Mouse (Mus musculus) neutrophil, adult 5-6 weeks (primary cell): ENCODE data around the gene Gm20696. TPM values are rescaled to one million over a fixed set of nuclear protein-coding genes. Genes with fewer than 3 reads are reported as not detected.

ENCODE experiments used
- ATAC-seq: fragments of 151-379, 151-347 bp; 2 replicates; pipeline ENCODE4 v1.8.0; 2017; ENCODE audit warnings: mild to moderate bottlenecking, moderate TSS enrichment; ENCODE audit not compliant: insufficient number of reproducible peaks, poor library complexity, low FRiP score, severe bottlenecking; ENCODE audit errors: extremely low read depth
- total RNA-seq: library from RNA; stranded (forward); fragments of 200-1000 nt; gene quantifications from 2 replicates; pipeline ENCODE4 v1.2.3, GENCODE M21; 2017

Gm20696 gene
- total RNA-seq, 1 experiment from 2014 or later, result 58.2 TPM

DNA sequence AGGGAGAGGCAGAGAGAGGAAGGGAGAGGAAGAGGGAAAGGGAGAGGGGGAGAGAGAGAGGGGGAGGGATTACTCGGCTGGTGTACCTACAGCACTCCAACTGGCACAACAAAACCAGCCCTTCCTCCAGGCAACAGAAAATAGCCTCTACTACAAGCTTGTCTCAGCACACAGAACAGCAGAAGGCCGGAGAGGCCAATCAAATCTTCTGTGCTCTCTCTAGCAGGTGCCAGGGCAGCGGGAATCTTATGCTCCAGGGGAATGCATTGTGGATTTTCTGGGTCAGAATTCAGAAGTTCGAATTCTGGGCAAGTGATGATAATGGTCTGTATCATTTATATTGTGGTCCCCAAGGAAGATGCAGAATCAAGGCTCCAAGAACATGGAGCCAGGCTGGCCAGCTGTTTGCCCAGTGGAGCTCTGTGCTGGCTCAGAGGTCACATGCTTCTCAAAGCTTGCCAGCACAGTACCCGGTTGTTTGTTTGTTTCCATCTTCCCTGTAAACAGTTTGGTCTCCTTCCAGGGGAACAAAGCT, 132.3 kb downstream of the Gm20696 start:
- no peak for ATAC-seq

DNA sequence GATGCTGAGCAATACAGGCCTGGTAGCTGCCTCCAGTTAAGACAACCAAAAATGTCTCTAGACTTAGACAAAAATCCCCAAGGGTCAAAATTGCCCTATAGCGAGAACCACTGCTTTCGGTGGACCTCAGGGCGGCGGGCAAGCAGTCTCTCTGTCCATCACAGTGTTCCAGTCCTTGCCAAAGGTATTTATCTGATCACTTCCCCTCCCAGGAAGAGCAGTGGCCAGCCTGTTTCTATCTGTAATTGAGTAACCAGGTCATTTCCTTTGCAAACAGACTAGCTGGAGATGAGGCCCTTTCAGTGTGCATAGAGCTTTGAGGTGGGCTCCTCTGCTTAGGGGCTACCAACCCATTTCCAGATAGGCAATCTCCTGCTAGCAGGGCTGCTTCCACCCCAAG, 134.1 kb downstream of the Gm20696 start:
- no peak for ATAC-seq

DNA sequence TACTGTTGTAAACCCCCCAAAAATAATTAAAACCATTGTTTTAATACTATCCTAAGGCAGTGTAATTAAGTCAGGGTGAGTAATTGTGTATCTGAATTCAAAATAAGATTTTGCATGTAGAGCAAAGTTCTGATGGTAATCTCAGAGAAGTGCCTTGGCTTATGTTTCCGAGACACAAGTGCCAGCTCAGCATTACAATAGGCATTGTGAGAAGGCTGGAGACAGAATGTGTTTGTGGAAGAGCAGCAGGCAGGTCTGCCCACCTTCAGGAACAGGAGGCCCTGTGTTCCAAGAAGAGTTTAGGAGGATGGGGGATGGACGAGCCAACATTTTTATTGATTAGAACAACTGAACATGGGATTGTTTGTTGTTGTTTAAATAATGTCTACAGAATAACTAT, 137.6 kb downstream of the Gm20696 start:
- no peak for ATAC-seq

DNA sequence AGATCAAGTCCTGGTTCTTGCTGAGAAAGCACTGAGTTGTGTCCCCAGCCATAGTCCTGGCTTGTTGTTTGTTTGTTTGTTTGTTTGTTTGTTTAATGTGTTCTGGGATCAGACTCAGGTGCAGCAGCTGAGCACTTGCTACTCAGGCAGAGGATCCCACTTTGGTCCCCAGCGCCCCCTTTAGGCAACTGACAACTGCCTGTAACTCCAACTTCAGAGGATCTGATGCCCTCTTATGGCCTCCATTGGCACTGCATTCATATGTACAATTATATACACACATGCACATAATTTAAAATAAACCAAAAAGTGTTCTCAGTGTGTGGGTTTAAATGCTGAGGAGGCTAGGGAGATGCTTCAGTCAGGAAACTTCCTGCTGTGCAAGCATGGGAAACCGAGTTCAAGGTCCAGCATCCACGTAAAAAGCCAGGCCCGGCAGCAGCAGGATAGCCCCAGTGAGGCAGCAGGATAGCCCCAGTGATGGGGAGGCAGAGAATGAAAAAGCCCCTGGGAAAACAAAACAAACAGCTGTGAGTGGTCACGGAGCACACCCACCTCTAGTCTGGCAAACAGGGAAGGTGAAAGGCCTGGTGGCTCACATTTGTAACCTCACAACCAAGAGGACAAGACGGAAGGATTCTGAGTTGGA, 139.0 kb downstream of the Gm20696 start:
- ATAC-seq, result no peak

DNA sequence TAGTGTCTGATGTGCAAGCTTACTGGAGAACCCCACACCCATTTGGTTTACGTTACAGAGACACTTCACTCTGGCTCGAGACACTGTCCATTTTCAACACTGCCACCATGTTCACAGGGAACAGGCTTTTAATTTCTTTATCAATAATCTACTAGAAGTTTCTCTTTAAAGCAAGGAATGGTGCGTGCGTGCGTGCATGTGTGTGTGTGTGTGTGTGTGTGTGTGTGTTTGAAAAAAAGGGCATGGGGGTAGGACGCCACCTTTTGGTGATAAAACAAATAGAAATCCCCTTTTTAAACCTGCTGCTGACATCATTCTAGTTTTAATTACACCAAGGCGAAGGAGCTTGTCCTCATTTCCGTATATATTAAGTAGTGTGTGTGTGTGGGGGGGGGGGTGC, 141.2 kb downstream of the Gm20696 start:
- ATAC-seq, result no peak

DNA sequence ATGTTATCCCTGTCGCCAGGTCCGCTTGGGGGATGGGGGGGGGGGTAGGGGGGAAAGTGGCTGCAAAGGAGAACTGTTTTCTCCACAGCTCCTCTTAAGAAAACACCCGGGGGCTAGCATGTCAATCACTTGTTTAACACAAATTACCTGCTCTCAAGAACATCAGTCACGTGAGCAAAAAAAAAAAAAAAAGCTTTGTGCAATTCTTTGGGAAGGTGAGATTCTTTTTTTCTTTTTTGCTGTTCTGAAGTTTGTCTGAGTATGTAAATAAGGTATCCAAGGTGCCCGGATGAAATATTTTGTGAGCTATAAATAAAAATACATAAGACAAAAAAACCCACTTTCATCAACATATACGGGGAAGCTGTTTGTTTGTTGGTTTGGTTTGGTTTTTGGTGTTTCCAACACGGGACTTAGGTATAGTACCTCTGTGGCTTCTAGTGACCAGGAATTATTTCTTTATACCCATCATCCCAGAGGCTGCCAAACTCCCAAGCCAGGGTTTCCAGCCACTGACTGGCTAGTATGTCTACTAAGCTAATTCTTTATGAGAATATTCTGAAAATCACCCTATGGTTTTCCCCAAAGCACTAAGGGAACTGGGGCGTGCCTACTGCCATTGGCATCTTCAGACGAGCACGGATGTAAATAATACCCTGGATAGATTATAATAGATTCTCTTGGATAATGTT, 142.8 kb downstream of the Gm20696 start:
- no peak for ATAC-seq

DNA sequence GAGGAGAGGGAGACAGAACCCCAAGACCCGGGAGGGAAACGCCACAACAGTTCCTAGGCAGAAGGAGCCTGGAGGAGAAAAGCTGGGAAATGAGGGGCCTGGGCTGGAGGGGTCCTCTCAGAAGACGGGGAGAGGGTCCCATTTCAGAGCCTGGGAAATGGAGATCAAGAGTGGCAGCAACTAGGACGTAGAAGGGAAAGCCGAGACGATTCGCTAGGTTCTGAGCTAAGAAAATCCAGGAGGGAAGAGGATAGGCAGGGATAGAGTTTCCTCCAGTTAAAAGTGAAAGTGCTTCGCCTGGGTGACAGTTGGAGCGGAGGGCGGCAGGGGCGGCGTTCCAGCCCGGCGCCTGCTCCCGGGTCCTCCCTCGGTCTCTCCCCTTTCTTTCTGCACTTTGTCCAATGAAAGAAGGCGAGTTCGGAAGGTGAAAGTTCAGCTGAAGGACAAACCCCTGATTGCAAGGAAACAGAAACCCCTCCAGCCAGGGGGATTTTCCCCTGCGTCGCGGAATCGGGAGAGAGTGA, 143.4 kb downstream of the Gm20696 start:
- no peak for ATAC-seq

DNA sequence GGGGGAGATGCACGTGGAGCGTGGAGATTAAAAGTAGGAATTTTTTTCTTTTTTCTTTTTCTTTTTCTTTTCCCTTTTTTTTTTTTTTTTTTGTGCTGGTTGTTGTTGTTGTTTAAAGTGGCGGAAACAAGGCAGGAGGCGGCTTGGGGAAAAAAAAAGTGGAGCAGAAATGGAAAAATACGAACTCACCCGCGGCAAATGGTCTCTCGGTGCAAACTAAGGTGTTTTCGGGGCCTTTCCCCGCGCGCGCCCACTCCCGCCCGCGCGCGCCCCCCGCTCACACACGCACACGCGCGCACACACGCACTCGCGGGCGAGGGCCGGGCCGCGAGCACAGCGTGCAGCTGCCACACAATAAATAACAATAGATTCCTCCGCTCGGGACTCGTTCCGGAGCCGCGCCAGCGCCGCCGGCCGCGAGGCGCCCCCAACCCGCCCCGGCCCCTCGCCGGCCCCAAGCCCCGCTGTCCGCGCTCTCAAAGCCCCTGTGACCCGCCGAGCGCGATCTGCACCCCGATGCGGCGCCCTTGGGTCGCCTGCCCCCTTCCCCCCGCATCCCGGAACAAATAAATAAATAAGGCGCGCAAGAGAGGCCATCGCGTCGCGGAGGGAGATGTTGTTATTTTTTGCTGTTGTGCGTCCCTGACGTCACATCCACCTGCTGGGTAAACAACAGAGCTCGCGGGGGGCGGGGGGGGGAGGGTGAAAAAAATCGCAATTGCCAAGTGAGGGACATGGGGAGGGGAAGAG, 144.1 kb downstream of the Gm20696 start, which contains the start of gene Foxp1:
TSS of gene Foxp1 (minus strand) at position 363 of the 750 bp plus-strand sequence.
- ATAC-seq, result peak; percentile 25

DNA sequence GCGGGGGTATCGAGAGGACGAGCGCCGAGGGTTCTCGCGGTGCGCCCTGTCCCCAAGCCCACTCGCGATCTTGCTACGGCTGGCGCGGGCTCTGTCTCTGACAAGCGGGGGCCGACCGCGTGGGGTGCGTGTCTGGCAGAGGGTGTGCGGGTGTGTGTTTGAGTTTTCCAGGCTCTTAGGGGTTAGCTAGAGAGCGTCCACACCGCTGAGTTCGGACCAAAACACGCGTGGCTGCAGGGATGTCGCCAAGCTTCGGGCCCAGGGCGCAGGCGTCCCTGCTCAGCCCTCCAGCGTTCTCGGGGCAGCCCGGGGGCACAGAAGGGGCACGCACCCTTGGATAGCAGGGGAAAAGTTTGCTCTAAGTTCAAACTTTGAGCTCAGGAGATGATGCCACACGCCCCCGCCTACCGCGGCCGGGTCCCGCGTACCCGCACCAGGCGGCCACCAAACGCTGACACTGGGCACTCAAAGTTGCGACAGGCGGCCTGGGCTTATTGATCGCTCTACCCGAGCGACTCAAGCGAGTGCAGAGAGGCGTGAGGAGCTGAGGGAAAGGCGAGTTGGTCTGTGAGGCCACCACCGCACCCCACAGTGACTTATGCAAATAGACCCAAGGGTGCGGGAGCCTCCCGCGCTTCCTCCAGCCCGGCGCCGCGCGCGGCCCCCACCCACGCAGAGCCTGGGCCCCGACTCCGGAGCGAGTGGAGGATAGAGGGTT, 144.8 kb downstream of the Gm20696 start:
- peak; percentile 43 for ATAC-seq

DNA sequence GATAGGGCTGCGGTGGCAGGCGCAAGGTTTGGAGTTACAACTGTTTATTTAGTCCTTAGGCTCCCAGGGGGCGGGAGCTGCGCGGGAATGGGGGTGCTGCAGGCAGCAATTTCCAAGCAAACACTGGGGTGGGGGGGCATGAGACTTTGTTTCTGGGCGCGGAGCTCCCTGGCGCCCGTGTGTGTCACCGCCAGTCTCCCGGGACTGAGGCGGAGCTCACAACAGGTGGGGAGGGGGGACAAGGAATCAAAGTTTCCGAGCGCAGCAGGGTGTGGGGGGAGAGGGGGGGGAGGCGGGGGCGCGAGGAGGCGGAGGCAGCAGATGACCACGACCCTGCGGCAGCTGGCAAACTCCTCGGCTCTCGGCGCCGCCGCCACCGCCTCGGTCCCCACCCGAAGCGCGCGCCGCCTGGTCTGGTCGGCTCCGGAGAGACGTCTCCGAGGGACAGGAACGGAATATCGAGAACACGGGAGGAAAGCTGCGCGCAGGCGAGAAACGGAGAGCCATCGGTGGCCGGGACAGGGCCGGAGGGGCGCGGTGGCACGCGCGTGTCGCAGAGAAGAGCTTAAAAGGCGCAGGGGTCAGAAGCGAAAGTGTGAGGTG, 145.5 kb downstream of the Gm20696 start:
- no peak; the same call in 1 of the 2 replicates for ATAC-seq

DNA sequence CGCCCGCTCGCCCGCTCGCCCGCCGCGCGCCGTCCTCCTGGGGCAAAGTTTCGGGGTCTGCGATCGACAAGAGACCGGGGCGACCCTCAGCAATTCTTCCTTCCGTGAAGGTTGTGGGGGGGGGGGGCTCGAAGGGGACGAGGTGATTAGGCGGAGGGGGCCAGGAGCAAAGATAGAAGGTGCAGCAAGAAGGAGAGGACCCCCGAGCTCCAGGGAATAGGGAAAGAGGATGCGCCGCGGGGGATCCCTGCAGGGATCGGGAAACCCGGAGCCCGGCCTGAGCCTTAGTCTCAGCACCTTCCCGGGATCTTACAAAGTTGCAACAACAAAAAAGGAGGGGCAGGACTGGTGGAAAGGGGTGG, 145.9 kb downstream of the Gm20696 start:
- ATAC-seq, result no peak

DNA sequence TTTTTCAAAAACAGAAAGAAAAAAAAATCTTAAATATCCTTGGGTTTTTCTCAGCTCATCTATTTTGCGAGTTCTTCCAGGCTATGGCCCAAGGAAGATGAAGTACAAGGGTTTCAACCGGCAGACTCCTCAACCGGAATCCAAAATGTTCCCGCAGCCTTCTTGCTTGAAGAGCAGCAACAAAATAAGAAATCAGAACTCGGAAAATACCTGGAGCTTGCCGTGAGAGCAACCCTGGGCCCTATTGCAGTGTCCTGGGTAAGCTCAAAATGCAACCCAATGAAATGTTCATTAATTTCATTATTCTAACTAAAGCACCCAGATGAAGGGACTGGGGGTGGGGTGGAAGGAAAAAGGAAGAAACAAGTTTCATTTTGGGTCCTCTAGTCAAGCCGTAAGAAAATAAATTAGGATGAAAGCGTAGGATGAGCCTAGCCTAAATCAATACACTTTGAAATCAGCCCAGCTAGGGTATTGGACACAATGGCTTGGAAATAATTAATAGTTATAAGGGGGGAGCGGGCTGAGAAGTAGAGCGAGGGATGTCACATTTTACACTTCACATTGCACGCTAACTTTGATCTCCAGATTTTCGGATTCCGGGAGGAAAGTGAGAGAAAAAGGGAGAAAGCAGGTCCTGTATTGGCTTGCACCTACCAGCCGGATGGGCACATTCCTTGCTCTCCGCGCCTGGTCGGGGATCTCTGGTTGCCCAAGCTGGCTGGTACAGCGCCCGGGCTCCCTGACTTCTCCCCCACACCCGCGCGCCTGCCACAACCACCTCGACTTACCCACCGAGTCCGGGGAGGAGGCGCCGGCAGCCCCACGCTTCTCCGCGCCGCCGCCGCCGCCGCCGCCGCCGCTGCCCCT, 146.6 kb downstream of the Gm20696 start:
- no peak for ATAC-seq

DNA sequence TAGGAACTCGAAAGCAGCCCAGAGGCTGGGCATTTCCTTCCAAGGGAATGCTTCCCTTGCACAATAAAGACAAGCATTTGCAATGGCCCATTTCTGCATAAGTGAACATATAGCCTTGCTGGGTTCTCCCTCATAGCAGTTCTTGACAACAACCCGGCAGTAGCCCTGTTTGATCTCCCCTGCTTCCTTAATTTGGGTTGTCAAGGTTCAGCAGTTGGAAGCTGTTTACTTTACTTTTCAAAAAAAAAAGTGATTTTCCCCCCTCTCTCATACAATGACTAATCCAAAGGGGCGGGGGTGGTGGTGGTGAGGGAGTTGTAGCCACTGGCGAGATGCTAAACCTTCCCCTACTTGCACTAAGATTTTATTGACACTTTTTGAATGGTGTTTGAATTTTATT, 147.5 kb downstream of the Gm20696 start:
- ATAC-seq, result no peak

DNA sequence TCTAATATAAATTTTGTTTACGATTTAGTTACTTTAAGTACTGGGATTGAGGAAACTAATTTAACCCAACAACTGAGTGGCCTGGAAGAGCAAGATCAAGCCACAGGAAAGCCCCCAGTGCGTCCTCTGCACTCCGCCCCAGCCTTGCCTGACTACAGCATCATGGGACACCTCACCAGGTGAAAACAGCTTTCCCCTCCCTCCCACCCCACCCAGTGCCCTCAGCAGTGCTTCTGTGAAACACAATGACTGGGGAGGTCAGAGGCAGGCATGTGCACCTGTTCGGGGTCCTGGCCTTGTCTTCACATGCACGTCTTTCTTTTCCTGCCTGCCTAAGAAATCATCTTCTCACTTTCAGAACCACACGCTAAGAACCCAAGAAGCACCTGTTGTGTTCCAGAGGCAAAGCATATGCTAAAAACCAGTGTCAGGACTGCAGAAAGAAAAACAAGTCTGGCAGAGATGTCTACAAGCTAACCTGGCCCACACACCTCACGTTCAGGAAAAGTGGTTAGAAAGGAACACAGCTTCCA, 150.9 kb downstream of the Gm20696 start:
- ATAC-seq, result no peak

DNA sequence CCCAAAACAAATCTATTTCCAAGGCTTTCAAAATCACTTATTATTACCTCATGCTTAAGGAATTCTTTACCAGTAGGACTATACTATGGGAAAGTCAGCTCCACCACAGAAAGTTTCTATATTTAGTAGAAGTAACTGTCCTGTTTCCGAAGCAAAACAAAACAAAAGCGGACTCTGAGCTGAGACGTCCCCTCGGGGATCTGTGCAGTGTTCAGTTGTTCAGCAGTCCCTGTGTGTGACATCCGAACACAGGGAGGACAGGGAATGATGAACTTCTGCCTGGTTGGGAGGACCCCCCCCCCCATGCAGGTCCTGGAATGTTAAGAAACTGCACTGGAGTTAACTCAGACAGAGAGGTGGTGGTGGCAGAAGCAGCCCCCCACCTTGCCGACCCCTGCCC, 154.7 kb downstream of the Gm20696 start:
- no peak for ATAC-seq

DNA sequence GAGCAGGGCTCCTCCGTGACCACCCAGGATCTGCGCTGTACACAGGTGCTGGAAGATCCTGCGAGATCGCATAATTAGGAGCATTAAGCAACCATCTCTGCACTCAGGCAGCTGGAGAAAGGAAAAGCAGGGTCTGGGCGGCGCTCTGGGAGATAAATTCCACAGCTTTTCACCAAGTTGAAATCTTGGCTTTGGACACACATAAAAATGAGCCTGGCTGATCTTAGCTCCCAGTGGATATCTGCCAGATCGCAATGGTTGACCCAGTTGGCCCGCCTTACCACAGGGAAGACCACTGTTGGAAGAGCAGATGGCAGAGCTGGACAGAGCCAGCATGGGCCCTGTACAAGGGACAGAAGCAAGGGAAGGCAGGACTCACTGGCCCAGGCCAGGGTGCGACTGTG, 157.4 kb downstream of the Gm20696 start:
- no peak for ATAC-seq

DNA sequence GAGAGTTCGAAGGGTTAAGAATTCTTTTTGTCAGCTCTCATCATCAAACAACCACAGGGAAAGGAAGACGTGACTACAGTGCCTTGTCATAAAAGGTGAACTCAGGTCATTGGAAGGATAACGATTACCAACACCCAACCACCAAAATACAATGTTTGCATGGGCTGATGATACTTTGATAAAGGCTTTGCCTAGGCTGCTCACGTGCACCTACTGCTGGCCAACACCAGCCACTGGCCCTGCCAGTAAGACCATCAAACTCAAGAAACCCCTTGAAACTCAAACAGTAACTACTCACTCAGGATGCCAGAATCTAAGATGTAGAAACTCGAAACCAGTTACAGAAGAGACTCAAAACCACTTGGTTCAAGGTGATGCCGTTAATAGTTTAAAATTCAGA, 159.8 kb downstream of the Gm20696 start:
- ATAC-seq, result no peak

DNA sequence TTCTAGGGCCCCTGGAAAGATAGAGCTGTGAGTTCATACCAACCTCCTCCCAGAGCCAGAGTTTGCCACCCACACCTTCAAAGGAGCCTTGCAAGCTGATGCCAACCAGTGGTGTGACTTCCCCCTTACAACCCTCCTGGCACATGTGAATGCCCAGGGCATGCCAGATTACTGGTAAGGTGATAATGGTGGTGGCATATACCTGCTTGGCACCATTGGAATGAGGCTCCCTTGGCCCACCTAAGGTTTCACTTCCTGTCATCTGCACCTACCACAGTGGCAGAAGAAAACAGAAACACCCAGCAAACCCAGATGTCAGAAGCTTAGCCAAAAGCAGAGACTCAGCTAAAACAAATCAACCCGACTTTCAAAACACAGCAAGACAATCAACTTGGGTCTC, 162.9 kb downstream of the Gm20696 start:
- ATAC-seq, result no peak
